Mouse (Mus musculus) heart, postnatal 10 days (tissue): ENCODE results near the gene Stx16. TPM values are rescaled to one million over a fixed set of nuclear protein-coding genes. Genes with fewer than 3 reads are reported as not detected.

Experiments used
- DNase-seq, 2 experiments: peaks; one replicate each; pipeline ENCODE4 v3.0.0; 2021
- intact Hi-C: fragments of 180-260 bp; cut with DNase I; formaldehyde crosslinking; loops from one replicate; pipeline ENCODE4 v1.15.1; 2025
- total RNA-seq, 2 experiments: library from RNA; stranded (reverse); gene quantifications; 2 replicates each; pipeline ENCODE4 v1.2.3; 2021

Gene Stx16
- total RNA-seq, 2 experiments from 2014 or later: 35.3 to 38.7 TPM

GRCm38 (mm10) chr2:174121411-174121947, 45.4 kb downstream of the Stx16 start:
- intact Hi-C loops: no loop called here
- DNase-seq: no peak

GRCm38 (mm10) chr2:174122331-174122730, 46.2 kb downstream of the Stx16 start:
- intact Hi-C loops: no loop called here
- no peak for DNase-seq

- no peak for DNase-seq
- intact Hi-C loops: no loop called here
These were observed 47.6 kb downstream of the Stx16 start for GRCm38 (mm10) chr2:174123731-174124130.

GRCm38 (mm10) chr2:174126522-174127375, 50.6 kb downstream of the Stx16 start:
- intact Hi-C loops: loop anchor here (5.0 kb wide), 1 partner anchor 156 kb away; the partner anchor contains the start of gene Gnas

GRCm38 (mm10) chr2:174127376-174127713, 51.2 kb downstream of the Stx16 start:
- no peak for DNase-seq
- intact Hi-C loops: loop anchor here (5.0 kb wide), 1 partner anchor 155 kb away; the partner anchor contains the start of gene Gnas

More at GRCm38 (mm10) chr2:174126522-174127375, 50.6 kb downstream of the Stx16 start:
- DNase-seq: peak; percentile 39 to 65

- DNase-seq: no peak
- intact Hi-C loops: loop anchor here (5.0 kb wide), 1 partner anchor 153 kb away; the partner anchor contains the start of gene Gnas
These were observed 52.8 kb downstream of the Stx16 start for GRCm38 (mm10) chr2:174128926-174129325.

- DNase-seq: no peak
- intact Hi-C loops: no loop called here
These were observed 54.5 kb downstream of the Stx16 start for GRCm38 (mm10) chr2:174130468-174131097.

GRCm38 (mm10) chr2:174132413-174132969, 56.4 kb downstream of the Stx16 start:
- DNase-seq: no peak
- intact Hi-C loops: no loop called here

Other genes with a start within 250 kb of the Stx16 start
- gene Npepl1, start 34.0 kb downstream of the Stx16 start, total RNA-seq: 10 to 100 TPM; 60.5 to 63.0 TPM
- gene Gnas, start 208.0 kb downstream of the Stx16 start, total RNA-seq: 1,000 to 10,000 TPM; 1,834 to 2,103 TPM